12 mouse cellular contexts compared by ENCODE assay signal in genomic region chr2:160407720-160408119, GRCm38 (mm10). TPM values are rescaled to one million over a fixed set of nuclear protein-coding genes. Genes with fewer than 3 reads are reported as not detected.
DNase-seq lines count a peak whose midpoint lies in the region; ATAC-seq and TF ChIP-seq lines count a peak whose summit lies in the region.
"Had no signal": no experiment of that assay in that cellular context is flagged by ENCODE, and none has a peak within 500 bp of the region (broad histone marks: within the 10 kb centered on the region; RNA-seq: fewer than 3 reads in every experiment).

No protein-coding gene starts in this region.

- DNase-seq in forebrain, postnatal 0 days: no peak
- no peak for DNase-seq in forebrain, embryonic 11.5 days (ENCODE audit: low spot score)
- DNase-seq in lung, postnatal 36 days: no peak
- DNase-seq in CD4-positive helper T cell, adult 2 months (ENCODE audit: low read depth, low spot score): peak; percentile 7
- DNase-seq in induced T-regulatory cell, adult 2 months (ENCODE audit: low read depth): peak; percentile 24
- no peak for DNase-seq in frontal cortex, postnatal 10 days (ENCODE audit: low spot score in 2 of 2)
- DNase-seq in layer of hippocampus, adult 8-10 months (ENCODE audit: low spot score in 2 of 2): no peak
- DNase-seq: adrenal gland, adult 8-10 months; gastrocnemius, postnatal 14 days had no signal

- WGBS in forebrain, postnatal 0 days: 89% methylated on average over 3 of the region's 3 CpGs
- WGBS in forebrain, embryonic 11.5 days: 89% methylated on average over 3 of the region's 3 CpGs
- 72% methylated on average over 3 of the region's 3 CpGs for WGBS in lung, embryonic 15.5 days

- no peaks in the 10 kb centered on the region for H3K9me3 ChIP-seq in forebrain, postnatal 0 days (ENCODE audit: low read length)
- no peaks in the 10 kb centered on the region for H3K9me3 ChIP-seq in forebrain, embryonic 11.5 days (ENCODE audit: control insufficient read depth, low read length)
- H3K9me3 ChIP-seq in lung, embryonic 15.5 days: no peaks in the 10 kb centered on the region

- H3K27me3 ChIP-seq in forebrain, postnatal 0 days (ENCODE audit: insufficient read depth, low read length): no peaks in the 10 kb centered on the region
- no peaks in the 10 kb centered on the region for H3K27me3 ChIP-seq in forebrain, embryonic 11.5 days (ENCODE audit: control insufficient read depth, insufficient read depth, low read length)
- no peaks in the 10 kb centered on the region for H3K27me3 ChIP-seq in lung, embryonic 15.5 days

- H3K27ac ChIP-seq in forebrain, postnatal 0 days (ENCODE audit: low read depth, low read length): no peak overlapping the region
- no peak overlapping the region for H3K27ac ChIP-seq in forebrain, embryonic 11.5 days (ENCODE audit: low read depth, low read length)
- no peak overlapping the region for H3K27ac ChIP-seq in lung, embryonic 15.5 days

- H3K4me3 ChIP-seq in forebrain, postnatal 0 days (ENCODE audit: low read depth, low read length): no peak overlapping the region
- H3K4me3 ChIP-seq in forebrain, embryonic 11.5 days (ENCODE audit: low read depth, low read length): no peak overlapping the region
- H3K4me3 ChIP-seq in lung, embryonic 15.5 days: no peak overlapping the region

- H3K36me3 ChIP-seq in forebrain, postnatal 0 days (ENCODE audit: insufficient read depth): no peaks in the 10 kb centered on the region
- no peaks in the 10 kb centered on the region for H3K36me3 ChIP-seq in forebrain, embryonic 11.5 days (ENCODE audit: control insufficient read depth, insufficient read depth, low read length)
- no peaks in the 10 kb centered on the region for H3K36me3 ChIP-seq in lung, embryonic 15.5 days

- ATAC-seq in forebrain, postnatal 0 days: no peak
- ATAC-seq in forebrain, embryonic 11.5 days (replicated peaks; ENCODE audit: low FRiP score): no peak
- ATAC-seq in lung, embryonic 15.5 days (ENCODE audit: borderline replicate concordance, extremely low read depth, low FRiP score, low TSS enrichment): 0 out of 2 replicates have a peak, but pooled peaks have one; percentile 3
- ATAC-seq: hindbrain, embryonic 16.5 days had no signal

- no peak overlapping the region for H3K9ac ChIP-seq in forebrain, postnatal 0 days
- no peak overlapping the region for H3K9ac ChIP-seq in forebrain, embryonic 11.5 days (ENCODE audit: low read length)
- no peak overlapping the region for H3K9ac ChIP-seq in lung, embryonic 15.5 days

- no peak overlapping the region for H3K4me2 ChIP-seq in forebrain, postnatal 0 days (ENCODE audit: low read depth)
- H3K4me2 ChIP-seq in forebrain, embryonic 11.5 days (ENCODE audit: low read depth, low read length, severe bottlenecking): no peak overlapping the region
- no peak overlapping the region for H3K4me2 ChIP-seq in lung, embryonic 15.5 days

- no peaks in the 10 kb centered on the region for H3K4me1 ChIP-seq in forebrain, postnatal 0 days (ENCODE audit: insufficient read depth)
- H3K4me1 ChIP-seq in forebrain, embryonic 11.5 days (replicated peaks; ENCODE audit: control insufficient read depth, insufficient read depth, low read length): no peaks in the 10 kb centered on the region
- H3K4me1 ChIP-seq in lung, embryonic 15.5 days: no peaks in the 10 kb centered on the region

- TF ChIP-seq CTCF in forebrain, postnatal 0 days (IDR thresholded peaks at IDR 0.05; ENCODE audit: low read depth): peak; percentile 19; the same call in 1 of the 2 replicates

RNA-seq across cellular contexts. Expression of gene Mafb, which starts 40.9 kb away (rescaled TPM):
- total RNA-seq in forebrain, postnatal 0 days (2014; rRNA removed): 13.5 and 13.7 TPM in 2 replicates
- polyA plus RNA-seq in forebrain, postnatal 0 days (2015; fragmentation: Nextera tagmentation; extraction: Ambion mirVana): 13.1 and 15.3 TPM in 2 replicates
- 5.3 and 5.4 TPM in 2 replicates for polyA plus RNA-seq in forebrain, embryonic 11.5 days (2014; fragmentation: Nextera tagmentation; extraction: Ambion mirVana)
- polyA plus RNA-seq in lung, embryonic 15.5 days (2015; fragmentation: Nextera tagmentation; extraction: Ambion mirVana): 2.3 and 3.3 TPM in 2 replicates
- 10 to 100 TPM in 3 of 4 experiments, 1 to 10 TPM in 1; 9.9 to 35.1 (median 22.1) TPM for total RNA-seq in layer of hippocampus, adult 8-10 months (2022)
- total RNA-seq: common myeloid progenitor, adult 5-6 weeks had no signal

Comparison
In these comparisons a context has a peak if more than half of its experiments do, and no peak if none do; other contexts are left out.
1. DNase-seq: peak in CD4-positive helper T cell, adult 2 months (single experiment) and induced T-regulatory cell, adult 2 months (single experiment); none in forebrain, postnatal 0 days (single experiment), forebrain, embryonic 11.5 days (single experiment), lung, postnatal 36 days (single experiment), frontal cortex, postnatal 10 days (0 of 2) and layer of hippocampus, adult 8-10 months (0 of 2).